Mouse (Mus musculus) kidney, adult 2 months (tissue): Measurements from ENCODE around the gene Gmfg. TPM values are rescaled to one million over a fixed set of nuclear protein-coding genes. Genes with fewer than 3 reads are reported as not detected.

ENCODE experiments used
- DNase-seq: peaks from one replicate; pipeline ENCODE4 v3.0.0; 2021
- H3K27ac ChIP-seq: fragments of 200-500 bp; 2 replicates; pipeline ENCODE4 v1.5.1; 2012; ENCODE audit warnings: low read depth, low read length, control low read depth, inconsistent platforms; ENCODE audit not compliant: insufficient read depth
- H3K27me3 ChIP-seq: fragments of 200-500 bp; replicated peaks from 2 replicates; pipeline ENCODE4 v1.6.1; 2012; ENCODE audit warnings: mild to moderate bottlenecking, moderate library complexity, low read length, inconsistent platforms; ENCODE audit not compliant: control insufficient read depth, insufficient read depth
- H3K36me3 ChIP-seq: fragments of 200-500 bp; 2 replicates; pipeline ENCODE4 v1.6.1; 2012; ENCODE audit warnings: mild to moderate bottlenecking, moderate library complexity, low read length, inconsistent platforms; ENCODE audit not compliant: control insufficient read depth, insufficient read depth
- H3K4me1 ChIP-seq: fragments of 200-500 bp; 2 replicates; pipeline ENCODE4 v1.6.1; 2011; ENCODE audit warnings: low read length; ENCODE audit not compliant: control insufficient read depth, insufficient read depth
- H3K4me3 ChIP-seq: fragments of 200-500 bp; 2 replicates; pipeline ENCODE4 v1.5.1; 2011; ENCODE audit warnings: mild to moderate bottlenecking, low read depth, low read length, control low read depth; ENCODE audit not compliant: insufficient read depth
- CTCF ChIP-seq: fragments of 200-500 bp; conservative IDR thresholded peaks from 2 replicates; pipeline ENCODE4 v1.5.1; 2011; ENCODE audit warnings: low read depth, mild to moderate bottlenecking, control low read depth, low read length, moderate library complexity, mixed read lengths; ENCODE audit not compliant: insufficient read depth, insufficient read length
- POLR2A ChIP-seq: fragments of 200-500 bp; IDR thresholded peaks from one replicate; pipeline ENCODE4 v1.6.1; 2011; ENCODE audit warnings: low read depth, low read length, control low read depth
- WGBS: fragments of 180-500 bp; shearing (Covaris S2); methylation state at CpG from one replicate; pipeline ENCODE4 v1.1.7; 2018; 5-methylcytosine and 5-hydroxymethylcytosine counted together
- polyA plus RNA-seq: library from polyadenylated mRNA; depleted of rRNA; stranded (reverse); fragments of >200 nt; gene quantifications from 2 replicates; pipeline ENCODE4 v1.2.3, GENCODE M21; 2012

Gene Gmfg
- polyA plus RNA-seq, 1 experiment: 14.5 TPM

GRCm38 (mm10) chr7:28437964-28438363 lies 717 bp downstream of the Gmfg start:
- Histone ChIP-seq H3K4me3 (no peak overlapping the region), H3K27ac (no peak overlapping the region), H3K36me3 (no peaks in the 10 kb centered on the region), H3K27me3 (no peaks in the 10 kb centered on the region), H3K4me1 (peaks cover 3% of the 10 kb centered on the region; the same call in 1 of the 2 replicates)
- TF ChIP-seq POLR2A (no peak), CTCF (no peak)
- DNase-seq: no peak

- Histone ChIP-seq H3K27me3 (no peaks in the 10 kb centered on the region), H3K27ac (no peak overlapping the region), H3K4me1 (peaks cover 3% of the 10 kb centered on the region; the same call in 1 of the 2 replicates), H3K36me3 (no peaks in the 10 kb centered on the region), H3K4me3 (no peak overlapping the region)
- no peak for DNase-seq
- TF ChIP-seq CTCF: no peak
- TF ChIP-seq POLR2A: no peak
- 91% methylated on average over 2 of the region's 2 CpGs for WGBS
These were observed 1.5 kb downstream of the Gmfg start for GRCm38 (mm10) chr7:28438771-28439170.

- H3K36me3 ChIP-seq: no peaks in the 10 kb centered on the region
- TF ChIP-seq POLR2A (no peak), CTCF (no peak)
- H3K4me3 ChIP-seq: peak overlapping the region; percentile 16; the same call in 1 of the 2 replicates
- DNase-seq: peak; percentile 73
- 36% methylated on average over 2 of the region's 2 CpGs for WGBS
- peaks cover 3% of the 10 kb centered on the region; the same call in 1 of the 2 replicates for H3K4me1 ChIP-seq
- H3K27ac ChIP-seq: peak overlapping the region; percentile 71; the same call in 1 of the 2 replicates
- no peaks in the 10 kb centered on the region for H3K27me3 ChIP-seq
These were observed 3.5 kb downstream of the Gmfg start for GRCm38 (mm10) chr7:28440739-28441138.

GRCm38 (mm10) chr7:28441776-28442485 lies 4.7 kb downstream of the Gmfg start:
- Histone ChIP-seq H3K27ac (no peak overlapping the region), H3K36me3 (no peaks in the 10 kb centered on the region), H3K4me1 (peaks cover 3% of the 10 kb centered on the region; the same call in 1 of the 2 replicates), H3K27me3 (no peaks in the 10 kb centered on the region), H3K4me3 (no peak overlapping the region)
- no peak for DNase-seq
- WGBS: 88% methylated on average over 14 of the region's 14 CpGs
- TF ChIP-seq POLR2A: no peak
- TF ChIP-seq CTCF: no peak

GRCm38 (mm10) chr7:28442688-28443087 lies 5.4 kb downstream of the Gmfg start:
- Histone ChIP-seq H3K4me3 (no peak overlapping the region), H3K27ac (no peak overlapping the region), H3K27me3 (no peaks in the 10 kb centered on the region), H3K4me1 (0 out of 2 replicates have a peak, but pooled peaks cover under 1% of the 10 kb centered on the region), H3K36me3 (no peaks in the 10 kb centered on the region)
- no peak for DNase-seq
- TF ChIP-seq POLR2A (no peak), CTCF (no peak)
- WGBS: 37% methylated on average over 4 of the region's 4 CpGs

- H3K36me3 ChIP-seq: no peaks in the 10 kb centered on the region
- no peaks in the 10 kb centered on the region for H3K4me1 ChIP-seq
- DNase-seq: no peak
- WGBS: 91% methylated on average over 13 of the region's 13 CpGs
- no peaks in the 10 kb centered on the region for H3K27me3 ChIP-seq
- H3K27ac ChIP-seq: no peak overlapping the region
- H3K4me3 ChIP-seq: no peak overlapping the region
- TF ChIP-seq POLR2A (no peak), CTCF (no peak)
These were observed 7.2 kb downstream of the Gmfg start for GRCm38 (mm10) chr7:28444344-28444974.

GRCm38 (mm10) chr7:28446446-28446845 lies 9.2 kb downstream of the Gmfg start:
- H3K27me3 ChIP-seq: no peaks in the 10 kb centered on the region
- TF ChIP-seq CTCF (peak; percentile 77), POLR2A (no peak)
- WGBS: 11% methylated on average over 12 of the region's 12 CpGs
- no peak overlapping the region for H3K4me3 ChIP-seq
- peak; percentile 76 for DNase-seq
- H3K36me3 ChIP-seq: no peaks in the 10 kb centered on the region
- no peak overlapping the region for H3K27ac ChIP-seq
- H3K4me1 ChIP-seq: no peaks in the 10 kb centered on the region
